Mouse (Mus musculus) limb, embryonic 15.5 days (tissue): ENCODE measurements around the gene Dnajb1. TPM values are rescaled to one million over a fixed set of nuclear protein-coding genes. Genes with fewer than 3 reads are reported as not detected.

Experiments used
- ATAC-seq: fragments of 200-750 bp; cut with Nextera tagmentation; 2 replicates; pipeline ENCODE4 v1.8.0; 2017; ENCODE audit warnings: low read depth, moderate TSS enrichment; ENCODE audit not compliant: insufficient number of reproducible peaks, low FRiP score, low TSS enrichment
- H3K27ac ChIP-seq: fragments of 300-500 bp; sonication (generic); 2 replicates; pipeline ENCODE4 v1.5.1; 2015; ENCODE audit warnings: moderate library complexity, mild to moderate bottlenecking, inconsistent platforms
- H3K27me3 ChIP-seq: fragments of 300-500 bp; sonication (generic); 2 replicates; pipeline ENCODE4 v1.6.1; 2015; ENCODE audit warnings: inconsistent platforms
- H3K36me3 ChIP-seq: fragments of 300-500 bp; sonication (generic); 2 replicates; pipeline ENCODE4 v1.6.1; 2015; ENCODE audit warnings: inconsistent platforms
- H3K4me1 ChIP-seq: fragments of 300-500 bp; sonication (generic); 2 replicates; pipeline ENCODE4 v1.6.1; 2015; ENCODE audit warnings: inconsistent platforms
- H3K4me2 ChIP-seq: fragments of 300-500 bp; sonication (generic); 2 replicates; pipeline ENCODE4 v1.6.1; 2015; ENCODE audit warnings: mild to moderate bottlenecking, inconsistent platforms
- H3K4me3 ChIP-seq: fragments of 300-500 bp; sonication (generic); 2 replicates; pipeline ENCODE4 v1.5.1; 2015; ENCODE audit warnings: mild to moderate bottlenecking, inconsistent platforms
- H3K9ac ChIP-seq: fragments of 300-500 bp; sonication (generic); 2 replicates; pipeline ENCODE4 v1.6.1; 2015; ENCODE audit warnings: inconsistent platforms
- H3K9me3 ChIP-seq: fragments of 300-500 bp; sonication (generic); 2 replicates; pipeline ENCODE4 v1.6.1; 2016; ENCODE audit warnings: inconsistent platforms
- WGBS: fragments of 180-500 bp; shearing (Covaris S2); methylation state at CpG from one replicate; pipeline ENCODE4 v1.1.7; 2015; 5-methylcytosine and 5-hydroxymethylcytosine counted together
- polyA plus RNA-seq: library from polyadenylated mRNA; unstranded; fragments of >200 nt; fragmentation: Nextera tagmentation; extraction: Ambion mirVana; gene quantifications from 2 replicates; pipeline ENCODE4 v1.2.1, GENCODE M21; 2015

Gene Dnajb1
- polyA plus RNA-seq, 1 experiment from 2014 or later: 78.5 TPM

DNA sequence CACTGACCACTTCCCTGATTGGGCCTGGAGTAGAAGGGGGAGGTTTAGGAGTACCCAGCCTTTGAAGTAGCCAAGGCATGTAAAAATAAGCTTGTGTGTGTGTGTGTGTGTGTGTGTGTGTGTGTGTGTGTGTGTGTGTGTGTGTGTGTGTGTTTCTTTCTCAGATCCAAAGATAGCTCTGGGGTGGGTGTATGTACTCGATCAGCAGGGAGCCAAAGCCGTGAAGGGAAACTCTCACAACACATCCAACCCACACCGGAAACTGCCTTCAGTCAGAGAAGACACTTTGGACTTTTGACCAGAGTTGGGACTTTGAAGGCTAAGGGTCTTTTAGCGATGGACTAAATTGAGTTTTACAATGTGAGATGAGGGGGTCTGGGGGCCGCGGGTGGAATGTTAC lies 41.7 kb downstream of the Dnajb1 start:
- H3K4me1 ChIP-seq: peaks cover 15% of the 10 kb centered on the region
- H3K9ac ChIP-seq: no peak overlapping the region
- WGBS: 91% methylated on average over 6 of the region's 6 CpGs
- H3K27ac ChIP-seq: no peak overlapping the region
- H3K9me3 ChIP-seq: no peaks in the 10 kb centered on the region
- no peaks in the 10 kb centered on the region for H3K36me3 ChIP-seq
- H3K27me3 ChIP-seq: no peaks in the 10 kb centered on the region
- no peak overlapping the region for H3K4me3 ChIP-seq
- no peak overlapping the region for H3K4me2 ChIP-seq
- no peak for ATAC-seq

DNA sequence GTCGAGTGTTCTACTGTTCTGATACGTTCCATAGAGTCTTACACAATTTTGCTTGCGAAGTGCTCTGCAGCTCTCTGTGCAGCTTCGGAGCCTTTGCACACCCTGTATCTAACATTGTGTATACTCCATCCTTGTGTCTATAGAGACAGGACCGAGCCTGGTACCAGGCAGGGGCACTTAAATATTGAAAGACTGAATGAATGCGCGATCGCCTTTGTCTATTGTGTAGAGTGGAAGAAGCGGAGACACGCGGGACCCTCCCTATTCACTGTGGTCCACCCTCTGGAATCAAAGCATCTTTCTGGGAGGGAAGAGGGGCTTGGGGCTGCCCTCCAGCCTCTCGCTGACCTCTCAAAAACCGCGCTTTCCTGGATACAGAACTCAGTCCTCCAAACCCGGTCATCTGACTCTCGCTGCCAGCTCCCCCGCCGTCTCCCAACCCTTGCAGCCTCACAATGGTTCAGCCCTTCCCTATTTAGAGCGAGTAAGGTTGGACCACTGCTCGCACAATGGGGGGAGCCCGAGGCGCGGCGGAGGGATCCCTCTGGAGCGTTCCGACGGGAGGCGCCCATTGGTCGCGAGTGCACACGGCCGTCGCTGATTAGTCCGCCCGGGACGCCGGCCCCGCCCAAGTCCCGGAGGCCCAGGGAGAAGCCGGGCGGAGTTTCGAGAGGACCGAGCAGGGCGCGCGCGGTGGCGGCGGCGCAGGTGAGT lies 44.2 kb downstream of the Dnajb1 start, which contains the start of gene Gipc1:
Gene Gipc1 (plus strand): TSS at position 648 of the 714 bp plus-strand sequence.
- Histone ChIP-seq H3K4me1 (peaks cover 17% of the 10 kb centered on the region), H3K4me2 (peak within 1 kb of the TSS; percentile 85), H3K27ac (peak within 1 kb of the TSS; percentile 84), H3K9ac (peak within 1 kb of the TSS; percentile 68), H3K36me3 (0 out of 2 replicates have a peak, but pooled peaks cover 7% of the 10 kb centered on the region), H3K9me3 (no peaks in the 10 kb centered on the region), H3K4me3 (peak within 1 kb of the TSS; percentile 93), H3K27me3 (no peaks in the 10 kb centered on the region)
- peak; percentile 93 for ATAC-seq
- WGBS: 4% methylated on average over 49 of the region's 50 CpGs

DNA sequence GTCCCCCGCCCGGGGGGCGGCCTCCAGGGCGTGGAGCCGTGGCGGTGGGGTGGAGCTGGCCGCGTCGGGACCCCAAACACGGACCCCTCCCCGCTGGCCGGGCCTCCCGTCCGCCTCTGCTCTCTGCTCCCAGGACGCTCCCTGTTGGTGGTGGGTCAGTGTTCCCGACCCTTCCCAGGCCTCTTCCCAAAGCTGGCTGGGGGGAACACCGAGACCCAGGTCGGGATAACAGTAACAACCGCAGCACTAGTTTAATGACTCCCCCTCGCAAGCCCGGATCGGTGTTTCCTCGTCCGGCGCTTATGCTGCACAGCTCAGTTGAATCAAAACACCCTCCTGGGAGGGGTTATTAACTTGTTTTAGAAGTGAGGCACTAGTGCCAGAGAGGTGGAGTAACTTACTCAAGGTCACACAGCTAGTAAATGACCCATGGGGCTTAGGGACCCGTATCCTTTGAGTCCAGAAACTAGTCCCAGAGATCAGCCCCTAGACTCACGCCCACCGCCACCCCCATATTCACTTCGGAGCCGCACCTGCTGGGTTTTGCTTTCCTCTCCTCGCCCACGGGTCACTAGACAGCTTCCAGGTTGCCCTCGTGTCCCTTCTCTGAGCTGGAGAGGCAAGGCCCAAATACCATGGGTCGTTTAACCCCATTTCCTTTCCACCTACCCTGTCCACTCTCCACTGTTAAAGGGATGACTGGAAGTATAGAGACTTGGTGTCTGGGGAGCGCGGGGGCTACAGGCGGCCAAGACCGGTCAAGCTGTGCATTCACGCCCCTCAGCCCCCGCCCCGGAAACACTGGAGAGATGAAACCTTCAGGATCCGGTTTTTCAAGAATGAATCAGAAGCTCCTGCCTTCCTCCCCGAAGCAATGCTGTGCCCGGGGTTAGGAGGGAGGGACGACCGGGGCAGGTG lies 45.0 kb downstream of the Dnajb1 start:
- 0 out of 2 replicates have a peak, but pooled peaks cover 12% of the 10 kb centered on the region for H3K36me3 ChIP-seq
- H3K9ac ChIP-seq: peak overlapping the region; percentile 68
- 2% methylated on average over 45 of the region's 46 CpGs for WGBS
- H3K4me2 ChIP-seq: peak overlapping the region; percentile 85
- peak overlapping the region; percentile 77 for H3K27ac ChIP-seq
- H3K9me3 ChIP-seq: no peaks in the 10 kb centered on the region
- peak overlapping the region; percentile 93 for H3K4me3 ChIP-seq
- ATAC-seq: peak; percentile 6; the same call in 1 of the 2 replicates
- H3K4me1 ChIP-seq: peaks cover 17% of the 10 kb centered on the region
- H3K27me3 ChIP-seq: no peaks in the 10 kb centered on the region

DNA sequence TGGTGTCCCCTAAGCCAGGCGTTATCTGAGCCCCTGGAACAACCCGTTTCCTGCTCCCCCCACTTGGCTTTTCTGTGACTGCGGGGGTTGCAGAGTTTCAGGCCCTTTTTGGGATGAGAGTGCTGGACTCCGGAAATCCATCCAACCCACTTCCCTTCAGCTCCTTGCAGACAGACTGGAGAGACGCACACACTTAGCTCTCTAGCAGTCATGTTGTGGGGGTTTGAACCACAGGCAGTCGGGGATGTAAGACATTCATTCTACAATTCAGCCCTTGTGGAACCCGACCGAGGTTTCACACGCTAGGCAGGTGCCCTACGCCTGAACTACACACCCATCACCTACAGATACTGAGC lies 45.6 kb downstream of the Dnajb1 start:
- Histone ChIP-seq H3K4me1 (peaks cover 17% of the 10 kb centered on the region), H3K4me3 (peak overlapping the region; percentile 93), H3K27me3 (no peaks in the 10 kb centered on the region), H3K9ac (peak overlapping the region; percentile 68; the same call in 1 of the 2 replicates), H3K4me2 (peak overlapping the region; percentile 85), H3K9me3 (no peaks in the 10 kb centered on the region), H3K36me3 (0 out of 2 replicates have a peak, but pooled peaks cover 12% of the 10 kb centered on the region), H3K27ac (peak overlapping the region; percentile 77)
- 30% methylated on average over 10 of the region's 10 CpGs for WGBS
- ATAC-seq: no peak

DNA sequence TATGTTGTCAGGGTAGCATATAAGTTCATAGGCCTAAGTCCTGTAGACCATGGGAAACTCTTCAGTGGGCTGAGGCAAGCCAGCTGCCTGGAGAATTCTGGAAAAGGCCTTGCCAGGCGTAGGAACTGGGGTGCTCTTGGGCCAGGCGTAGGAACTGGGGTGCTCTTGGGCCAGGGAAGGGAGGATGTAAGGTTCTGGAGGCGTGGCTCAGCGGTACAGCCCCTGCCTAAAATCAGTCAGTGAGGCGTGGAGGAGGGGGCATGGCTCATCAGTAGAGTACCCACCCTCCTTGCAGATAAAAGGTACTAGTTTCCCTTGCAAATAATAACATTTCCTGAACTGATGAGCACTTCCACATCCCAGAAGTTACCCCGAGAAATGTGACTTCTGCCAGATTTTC lies 46.7 kb downstream of the Dnajb1 start:
- Histone ChIP-seq H3K4me1 (peaks cover 18% of the 10 kb centered on the region), H3K36me3 (0 out of 2 replicates have a peak, but pooled peaks cover 12% of the 10 kb centered on the region), H3K27ac (no peak overlapping the region; the same call in 1 of the 2 replicates), H3K4me3 (no peak overlapping the region), H3K27me3 (no peaks in the 10 kb centered on the region), H3K4me2 (no peak overlapping the region), H3K9ac (no peak overlapping the region), H3K9me3 (no peaks in the 10 kb centered on the region)
- ATAC-seq: no peak
- WGBS: 90% methylated on average over 6 of the region's 6 CpGs

DNA sequence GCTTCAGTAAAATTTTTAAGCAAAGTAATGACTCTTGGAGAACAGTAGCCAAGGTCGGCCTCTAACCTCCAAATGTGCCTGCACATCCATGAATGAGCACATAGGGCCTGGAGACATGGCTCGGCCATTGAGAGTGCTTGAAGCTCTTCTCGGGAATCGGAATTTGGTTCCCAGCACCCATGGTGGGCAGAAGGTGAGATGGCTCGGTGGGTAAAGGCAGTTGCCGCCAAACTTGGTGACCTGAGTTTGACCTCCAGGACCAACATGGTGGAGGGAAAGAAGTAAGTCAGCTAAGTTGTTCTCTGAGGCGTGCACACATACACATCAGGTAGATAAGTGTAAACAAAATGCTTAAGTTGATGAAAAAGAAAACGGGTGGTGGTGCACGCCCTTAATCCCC lies 48.0 kb downstream of the Dnajb1 start:
- Histone ChIP-seq H3K9me3 (no peaks in the 10 kb centered on the region), H3K4me3 (no peak overlapping the region), H3K27me3 (no peaks in the 10 kb centered on the region), H3K27ac (no peak overlapping the region), H3K4me1 (peaks cover 31% of the 10 kb centered on the region), H3K4me2 (no peak overlapping the region), H3K36me3 (0 out of 2 replicates have a peak, but pooled peaks cover 12% of the 10 kb centered on the region), H3K9ac (no peak overlapping the region)
- ATAC-seq: no peak
- WGBS: 91% methylated on average over 9 of the region's 9 CpGs

DNA sequence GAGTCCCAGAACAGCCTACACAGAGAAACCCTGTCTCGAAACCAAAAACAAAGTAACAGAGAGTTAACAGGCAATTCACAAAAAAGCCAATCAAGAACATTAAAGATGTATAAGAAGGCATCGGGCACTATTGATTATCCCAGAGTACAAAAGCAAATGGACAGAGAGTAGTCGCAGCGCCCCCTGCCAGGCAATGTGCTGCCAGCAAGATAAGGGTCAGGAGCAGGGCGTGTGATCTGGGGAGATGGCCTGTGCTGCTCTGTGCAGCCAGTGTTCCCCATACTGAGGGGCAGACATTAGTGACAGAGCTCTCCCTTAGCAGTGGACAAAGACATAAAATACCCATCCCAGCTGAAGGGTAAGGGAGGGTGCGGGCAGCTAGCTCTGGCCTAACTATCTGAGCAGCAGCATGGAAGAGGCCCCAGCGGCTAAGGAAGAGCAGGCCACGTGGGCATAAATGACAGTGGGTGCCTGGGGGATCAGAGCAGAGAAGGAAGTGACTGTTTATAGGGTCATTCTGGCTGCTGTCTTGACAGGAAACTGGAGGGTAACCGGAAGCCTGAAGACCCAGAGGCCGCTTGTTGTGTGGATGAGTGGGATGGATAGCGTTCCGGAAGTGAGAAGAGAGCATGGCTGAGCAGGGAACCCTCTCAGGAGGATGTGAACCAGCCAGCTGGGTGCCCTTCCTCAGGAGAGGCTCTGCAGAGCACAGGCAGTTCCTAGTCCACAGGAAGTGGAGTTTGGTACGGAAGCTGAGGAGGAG lies 48.7 kb downstream of the Dnajb1 start:
- Histone ChIP-seq H3K4me1 (peaks cover 37% of the 10 kb centered on the region), H3K36me3 (0 out of 2 replicates have a peak, but pooled peaks cover 12% of the 10 kb centered on the region), H3K4me3 (no peak overlapping the region), H3K9ac (no peak overlapping the region), H3K27ac (no peak overlapping the region), H3K27me3 (no peaks in the 10 kb centered on the region), H3K9me3 (no peaks in the 10 kb centered on the region), H3K4me2 (no peak overlapping the region)
- no peak for ATAC-seq
- 82% methylated on average over 13 of the region's 13 CpGs for WGBS

DNA sequence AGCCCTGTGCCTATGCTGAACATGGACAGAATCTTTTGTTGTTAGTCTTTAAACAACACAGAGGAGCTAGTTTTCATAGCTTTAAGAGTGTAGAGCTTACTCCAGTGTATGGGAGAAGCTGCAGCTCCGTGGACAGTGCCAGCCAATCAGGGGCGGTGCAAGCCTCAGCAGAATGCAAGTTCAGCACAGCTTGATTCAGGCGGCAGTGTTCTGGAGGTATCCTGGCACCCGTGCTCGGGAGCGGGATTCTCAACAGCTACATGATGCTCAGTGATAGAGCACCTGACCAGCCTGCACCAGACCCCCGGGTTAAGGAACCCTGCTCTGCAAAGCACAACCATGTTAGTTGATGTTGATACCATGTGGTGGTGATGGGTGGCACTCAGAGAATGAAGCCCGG lies 52.6 kb downstream of the Dnajb1 start:
- peak overlapping the region; percentile 22; the same call in 1 of the 2 replicates for H3K4me3 ChIP-seq
- no peaks in the 10 kb centered on the region for H3K9me3 ChIP-seq
- H3K4me1 ChIP-seq: peaks cover 54% of the 10 kb centered on the region
- H3K9ac ChIP-seq: no peak overlapping the region
- no peaks in the 10 kb centered on the region for H3K27me3 ChIP-seq
- peaks cover 30% of the 10 kb centered on the region; the same call in 1 of the 2 replicates for H3K36me3 ChIP-seq
- WGBS: 8% methylated on average over 8 of the region's 8 CpGs
- no peak for ATAC-seq
- peak overlapping the region; percentile 36 for H3K4me2 ChIP-seq
- peak overlapping the region; percentile 67 for H3K27ac ChIP-seq

DNA sequence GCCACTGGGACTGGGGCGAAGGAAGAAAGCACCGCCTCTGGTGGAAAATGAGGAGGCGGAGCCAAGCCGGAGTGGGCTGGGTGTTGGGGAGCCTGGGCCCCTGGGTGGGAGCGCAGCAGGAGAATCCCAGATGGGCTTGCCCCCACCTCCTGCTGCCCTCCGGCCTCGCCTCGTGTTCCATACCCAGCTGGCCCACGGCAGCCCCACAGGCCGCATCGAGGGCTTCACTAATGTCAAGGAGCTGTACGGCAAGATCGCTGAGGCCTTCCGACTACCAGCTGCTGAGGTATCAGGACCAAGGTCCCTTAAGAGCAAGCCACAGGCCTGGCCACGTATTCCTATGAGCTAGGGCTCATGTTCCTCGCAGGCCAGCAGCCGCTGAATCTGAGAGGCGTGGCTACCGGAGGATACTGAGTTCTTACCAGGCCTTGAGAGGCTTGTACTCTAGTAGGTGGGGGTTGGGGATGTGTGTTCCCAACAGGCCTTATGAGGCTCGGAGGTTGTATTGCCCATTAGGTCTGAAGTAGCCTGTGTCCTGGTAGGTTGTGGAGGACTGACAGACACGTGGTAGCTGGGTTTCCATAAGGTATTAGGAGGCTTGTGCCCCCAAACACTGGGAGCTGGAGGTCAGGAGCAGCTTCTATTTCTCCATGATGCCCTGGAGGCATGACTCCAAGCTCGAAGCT lies 53.1 kb downstream of the Dnajb1 start:
- Histone ChIP-seq H3K9me3 (no peaks in the 10 kb centered on the region), H3K4me2 (peak overlapping the region; percentile 36), H3K27me3 (no peaks in the 10 kb centered on the region), H3K36me3 (peaks cover 26% of the 10 kb centered on the region; the same call in 1 of the 2 replicates), H3K9ac (no peak overlapping the region), H3K4me1 (peaks cover 60% of the 10 kb centered on the region), H3K4me3 (peak overlapping the region; percentile 22), H3K27ac (peak overlapping the region; percentile 67)
- ATAC-seq: no peak
- 9% methylated on average over 22 of the region's 22 CpGs for WGBS
